Mouse (Mus musculus) hindbrain, embryonic 11.5 days (tissue): Measurements from ENCODE around the gene Tesk1. TPM values are rescaled to one million over a fixed set of nuclear protein-coding genes. Genes with fewer than 3 reads are reported as not detected.
"Not testable (repeated sequence)": the region's sequence is repeated elsewhere in the genome, so short reads cannot be mapped to it uniquely, and the experiment has no call there.

Experiments used
- ATAC-seq: fragments of 200-750 bp; cut with Nextera tagmentation; 2 replicates; pipeline ENCODE4 v1.8.0; 2017; ENCODE audit warnings: mild to moderate bottlenecking, moderate TSS enrichment, moderate library complexity; ENCODE audit not compliant: low FRiP score
- DNase-seq: peaks from one replicate; pipeline ENCODE4 v3.0.0-alpha.2; 2015; ENCODE audit warnings: low spot score
- H3K27ac ChIP-seq: fragments of 300-500 bp; sonication (generic); 2 replicates; pipeline ENCODE4 v1.5.1; 2014; ENCODE audit warnings: mild to moderate bottlenecking, low read depth, low read length
- H3K27me3 ChIP-seq: fragments of 300-500 bp; sonication (generic); 2 replicates; pipeline ENCODE4 v1.6.1; 2014; ENCODE audit warnings: mild to moderate bottlenecking, low read length, moderate library complexity, mixed read lengths; ENCODE audit not compliant: control insufficient read depth, insufficient read depth
- H3K36me3 ChIP-seq: fragments of 300-500 bp; sonication (generic); 2 replicates; pipeline ENCODE4 v1.6.1; 2014; ENCODE audit warnings: mild to moderate bottlenecking, low read length, moderate library complexity, mixed read lengths; ENCODE audit not compliant: control insufficient read depth, insufficient read depth
- H3K4me1 ChIP-seq: fragments of 300-500 bp; sonication (generic); replicated peaks from 2 replicates; pipeline ENCODE4 v1.6.1; 2014; ENCODE audit warnings: low read length, mixed read lengths; ENCODE audit not compliant: control insufficient read depth, insufficient read depth
- H3K4me2 ChIP-seq: fragments of 300-500 bp; sonication (generic); replicated peaks from 2 replicates; pipeline ENCODE4 v1.6.1; 2014; ENCODE audit warnings: mild to moderate bottlenecking, low read depth, low read length
- H3K4me3 ChIP-seq: fragments of 300-500 bp; sonication (generic); 2 replicates; pipeline ENCODE4 v1.5.1; 2014; ENCODE audit warnings: low read depth, low read length
- H3K9ac ChIP-seq: fragments of 300-500 bp; sonication (generic); 2 replicates; pipeline ENCODE4 v1.6.1; 2014; ENCODE audit warnings: low read depth, low read length
- H3K9me3 ChIP-seq: fragments of 300-500 bp; sonication (generic); 2 replicates; pipeline ENCODE4 v1.6.1; 2016; ENCODE audit warnings: low read length; ENCODE audit not compliant: control insufficient read depth
- WGBS: fragments of 180-500 bp; shearing (Covaris S2); extraction: QIAGEN DNeasy Blood & Tissue Kit; methylation state at CpG from one replicate; pipeline ENCODE4 v1.1.7; 2014; 5-methylcytosine and 5-hydroxymethylcytosine counted together
- polyA plus RNA-seq: library from polyadenylated mRNA; unstranded; fragments of >200 nt; fragmentation: Nextera tagmentation; extraction: Ambion mirVana; gene quantifications from 2 replicates; pipeline ENCODE4 v1.2.1, GENCODE M21; 2014

The Tesk1 gene
- polyA plus RNA-seq, 1 experiment from 2014 or later: 10.1 TPM

DNA sequence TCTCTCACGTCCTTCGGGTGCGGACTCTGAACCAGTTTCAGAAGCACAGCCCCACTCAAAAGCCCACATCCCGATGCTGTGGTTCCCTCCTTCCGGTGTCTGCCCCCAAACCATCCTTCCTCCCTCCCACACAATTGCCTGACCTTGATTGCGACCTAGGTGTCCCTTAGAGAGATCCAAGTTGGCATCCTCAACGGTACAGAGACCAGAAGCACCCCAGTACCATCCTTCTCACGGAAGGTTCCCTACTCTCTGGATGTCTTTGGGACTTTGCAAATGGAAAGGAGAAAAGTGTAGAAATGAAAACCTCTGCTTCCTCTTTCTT is 36.8 kb downstream of the Tesk1 start:
- H3K9ac ChIP-seq: 0 out of 2 replicates have a peak overlapping the region, but pooled peaks have one; percentile 25
- peaks cover 3% of the 10 kb centered on the region; the same call in 1 of the 2 replicates for H3K4me1 ChIP-seq
- 50% methylated on average over 8 of the region's 8 CpGs for WGBS
- no peaks in the 10 kb centered on the region for H3K27me3 ChIP-seq
- no peak overlapping the region for H3K27ac ChIP-seq
- peak overlapping the region; percentile 22; the same call in 1 of the 2 replicates for H3K4me3 ChIP-seq
- H3K36me3 ChIP-seq: no peaks in the 10 kb centered on the region
- DNase-seq: no peak
- H3K9me3 ChIP-seq: no peaks in the 10 kb centered on the region
- ATAC-seq: 0 out of 2 replicates have a peak, but pooled peaks have one; percentile 33
- H3K4me2 ChIP-seq: peak overlapping the region; percentile 29

DNA sequence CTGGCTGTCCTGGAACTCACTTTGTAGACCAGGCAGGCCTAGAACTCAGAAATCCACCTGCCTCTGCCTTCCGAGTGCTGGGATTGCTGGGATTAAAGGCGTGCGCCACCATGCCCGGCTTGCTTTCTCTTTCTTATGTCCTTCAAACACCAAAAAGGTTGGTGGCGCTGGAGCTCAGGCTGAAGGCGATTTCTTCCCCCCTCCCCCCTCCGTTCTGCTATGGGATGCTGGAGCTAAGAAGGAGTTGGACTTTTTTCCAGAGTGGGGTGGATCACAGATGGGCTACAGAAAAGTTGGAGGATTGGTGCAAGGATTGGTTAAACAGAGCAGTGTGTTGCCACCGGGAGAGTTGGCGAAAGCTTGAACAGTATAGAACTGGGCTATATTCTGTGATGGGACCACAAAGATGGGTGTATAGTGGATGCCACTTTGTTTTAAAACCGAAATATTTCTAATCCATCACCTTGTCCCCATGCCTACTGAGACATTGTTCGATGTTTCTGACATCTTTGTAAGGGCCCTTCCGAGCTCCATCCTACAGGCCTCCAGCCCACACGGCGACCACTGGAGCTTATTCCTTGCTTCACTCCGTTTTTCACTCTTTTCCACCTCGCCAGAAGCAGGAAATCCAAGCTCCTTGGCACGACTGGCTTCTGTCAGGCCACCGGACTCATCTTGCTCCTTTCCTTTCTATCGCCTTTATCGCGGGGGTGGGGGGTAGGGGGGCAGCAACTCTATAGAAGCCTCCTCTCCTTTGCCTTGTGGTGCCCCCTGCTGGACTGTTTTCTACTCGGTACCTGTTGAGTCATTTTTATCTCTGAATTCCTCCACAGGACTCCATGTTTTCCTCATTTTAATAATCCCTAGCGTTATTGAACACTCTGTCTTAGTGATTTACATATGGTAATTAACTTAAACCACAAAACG is 37.4 kb downstream of the Tesk1 start:
- DNase-seq: peak; percentile 81
- no peak overlapping the region for H3K4me2 ChIP-seq
- no peaks in the 10 kb centered on the region for H3K27me3 ChIP-seq
- no peaks in the 10 kb centered on the region for H3K36me3 ChIP-seq
- no peak overlapping the region for H3K27ac ChIP-seq
- H3K4me3 ChIP-seq: no peak overlapping the region
- H3K9me3 ChIP-seq: no peaks in the 10 kb centered on the region
- 47% methylated on average over 24 of the region's 24 CpGs for WGBS
- peaks cover 3% of the 10 kb centered on the region; the same call in 1 of the 2 replicates for H3K4me1 ChIP-seq
- no peak overlapping the region for H3K9ac ChIP-seq
- ATAC-seq: no peak

DNA sequence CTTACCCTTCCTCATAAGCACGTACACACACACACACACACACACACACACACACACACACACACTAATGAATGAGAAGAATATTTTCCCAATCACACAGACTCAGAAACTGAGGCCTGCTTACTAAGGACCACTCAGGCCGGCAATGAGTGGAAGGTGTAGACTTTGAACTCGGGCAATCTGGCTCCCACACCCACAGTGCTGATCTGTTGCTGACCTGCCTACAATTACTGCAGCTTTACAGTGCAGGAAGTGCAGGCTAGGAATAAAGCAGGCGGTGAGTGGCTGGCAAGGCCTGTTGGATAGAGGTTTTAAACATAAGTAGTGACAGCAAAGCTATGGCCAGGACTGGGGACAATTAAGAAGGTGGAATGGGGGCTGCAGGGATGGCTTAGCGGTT is 39.2 kb downstream of the Tesk1 start:
- Histone ChIP-seq H3K36me3 (no peaks in the 10 kb centered on the region), H3K27me3 (no peaks in the 10 kb centered on the region), H3K9me3 (no peaks in the 10 kb centered on the region), H3K4me2 (no peak overlapping the region), H3K4me1 (peaks cover 3% of the 10 kb centered on the region; the same call in 1 of the 2 replicates), H3K4me3 (no peak overlapping the region), H3K27ac (no peak overlapping the region), H3K9ac (no peak overlapping the region)
- 79% methylated on average over 5 of the region's 5 CpGs for WGBS
- ATAC-seq (no peak), DNase-seq (no peak)

DNA sequence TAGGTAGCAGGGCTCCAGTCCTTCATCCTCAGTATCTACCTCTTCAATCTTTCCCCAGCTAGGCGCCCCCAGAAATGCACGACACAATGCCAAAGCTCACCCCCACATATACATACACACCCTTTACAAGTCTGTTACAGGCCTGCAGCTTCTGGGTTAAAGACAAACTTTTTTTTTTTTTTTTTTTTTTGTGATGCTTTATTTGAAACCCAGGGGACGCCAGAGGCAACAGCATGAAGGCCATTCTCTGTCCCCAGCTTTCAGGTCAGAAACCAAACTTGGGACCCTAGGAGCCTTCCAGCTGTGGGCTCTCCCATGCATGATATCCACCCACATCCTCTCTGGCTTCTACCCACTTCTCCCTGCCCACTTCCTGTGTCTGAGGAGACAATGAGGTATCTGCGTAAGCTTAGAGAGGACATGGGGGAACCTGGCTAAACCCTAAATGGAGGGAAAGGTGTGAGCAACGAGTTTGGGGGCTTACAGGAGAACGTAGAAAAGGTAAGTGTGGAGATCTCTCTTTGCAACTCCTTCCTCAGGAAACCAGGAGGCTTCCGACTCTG is 40.2 kb downstream of the Tesk1 start:
- Histone ChIP-seq H3K27ac (no peak overlapping the region), H3K4me1 (peaks cover 3% of the 10 kb centered on the region; the same call in 1 of the 2 replicates), H3K36me3 (no peaks in the 10 kb centered on the region), H3K9me3 (no peaks in the 10 kb centered on the region), H3K9ac (no peak overlapping the region), H3K4me2 (no peak overlapping the region), H3K27me3 (no peaks in the 10 kb centered on the region), H3K4me3 (no peak overlapping the region)
- no peak for ATAC-seq
- 77% methylated on average over 7 of the region's 7 CpGs for whole genome bisulfite sequencing
- no peak for DNase-seq

DNA sequence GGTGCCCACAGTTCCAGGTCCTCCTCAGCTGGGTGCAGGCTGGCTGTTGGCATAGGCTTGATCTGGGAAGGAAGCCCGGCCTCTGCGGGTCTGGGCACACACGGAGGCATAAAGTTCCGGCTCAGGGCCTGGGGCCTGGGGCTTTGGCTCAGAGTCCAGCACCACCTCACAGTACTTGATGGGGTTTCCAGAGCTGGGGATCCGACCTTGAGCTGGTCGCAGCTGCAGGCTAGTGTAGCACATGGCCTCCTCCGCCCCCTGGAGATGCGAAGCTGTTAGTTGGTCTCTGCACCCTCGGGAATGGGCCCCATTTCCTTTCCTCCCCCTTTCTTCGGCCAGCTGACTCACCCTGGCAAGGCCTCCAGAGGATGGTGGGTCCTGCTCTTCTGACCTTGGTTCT is 40.9 kb downstream of the Tesk1 start:
- WGBS: 70% methylated on average over 10 of the region's 10 CpGs
- peaks cover 3% of the 10 kb centered on the region; the same call in 1 of the 2 replicates for H3K4me1 ChIP-seq
- no peaks in the 10 kb centered on the region for H3K9me3 ChIP-seq
- H3K27me3 ChIP-seq: no peaks in the 10 kb centered on the region
- ATAC-seq (no peak), DNase-seq (no peak)
- no peak overlapping the region for H3K9ac ChIP-seq
- H3K4me2 ChIP-seq: no peak overlapping the region
- no peaks in the 10 kb centered on the region for H3K36me3 ChIP-seq
- no peak overlapping the region for H3K4me3 ChIP-seq
- no peak overlapping the region for H3K27ac ChIP-seq

DNA sequence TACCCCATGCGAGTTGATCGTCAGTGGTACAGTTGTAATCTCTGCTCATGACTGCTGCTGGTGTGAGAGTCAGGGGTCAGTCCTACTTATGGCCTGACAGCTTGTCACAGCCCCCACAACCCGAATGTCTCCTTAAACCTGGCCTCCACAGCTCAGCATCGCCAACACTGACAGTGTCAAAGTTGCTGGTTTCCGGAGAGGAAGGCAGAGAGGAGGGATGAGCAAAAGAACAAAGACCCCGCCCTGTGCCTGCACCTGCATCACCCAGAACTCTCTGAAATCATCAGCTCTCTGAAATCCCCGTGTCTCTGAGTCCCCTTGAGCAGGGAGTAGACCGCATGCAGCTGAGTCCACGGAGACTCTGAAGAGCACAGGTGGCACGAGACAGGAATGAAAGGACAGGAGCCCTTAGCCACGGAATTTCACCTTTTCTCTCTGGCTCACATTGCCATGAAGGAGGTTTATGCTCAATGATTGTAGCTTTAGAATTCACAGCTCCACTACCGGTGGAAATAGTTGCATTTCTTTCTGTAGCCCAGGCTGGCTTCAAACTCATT is 41.9 kb downstream of the Tesk1 start, which contains the start of gene Sit1:
Gene Sit1, minus strand, starts transcription at position 200 of the 557 bp plus-strand sequence.
- WGBS: 60% methylated on average over 12 of the region's 12 CpGs

DNA sequence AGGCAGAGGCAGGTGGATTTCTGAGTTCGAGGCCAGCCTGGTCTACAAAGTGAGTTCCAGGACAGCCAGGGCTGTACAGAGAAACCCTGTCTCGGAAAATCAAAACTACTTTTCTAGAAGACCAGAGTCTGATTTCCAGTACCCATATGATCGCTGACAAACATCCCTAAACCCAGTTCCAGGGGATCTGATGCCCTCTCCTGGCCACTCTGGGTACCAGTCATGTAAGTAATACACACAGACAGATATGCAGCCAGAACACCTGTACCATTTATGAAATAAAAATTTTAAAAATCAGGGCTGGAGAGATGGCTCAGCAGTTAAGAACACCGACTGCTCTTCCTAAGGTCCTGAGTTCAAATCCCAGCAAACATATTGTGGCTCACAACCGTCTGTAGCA is 43.9 kb downstream of the Tesk1 start:
- H3K27ac ChIP-seq, ATAC-seq, H3K4me1 ChIP-seq, H3K27me3 ChIP-seq, H3K9me3 ChIP-seq, H3K9ac ChIP-seq, DNase-seq, H3K36me3 ChIP-seq, H3K4me2 ChIP-seq, H3K4me3 ChIP-seq: not testable (repeated sequence)
- 76% methylated on average over 5 of the region's 5 CpGs for WGBS

More for the DNA sequence above, 41.9 kb downstream of the Tesk1 start, which contains the start of gene Sit1:
- Histone ChIP-seq H3K27me3 (no peaks in the 10 kb centered on the region), H3K27ac (no peak within 1 kb of the TSS), H3K9me3 (no peaks in the 10 kb centered on the region), H3K36me3 (no peaks in the 10 kb centered on the region), H3K4me2 (no peak within 1 kb of the TSS), H3K4me3 (no peak within 1 kb of the TSS), H3K9ac (no peak within 1 kb of the TSS), H3K4me1 (no peaks in the 10 kb centered on the region)
- no peak for DNase-seq
- ATAC-seq: no peak

DNA sequence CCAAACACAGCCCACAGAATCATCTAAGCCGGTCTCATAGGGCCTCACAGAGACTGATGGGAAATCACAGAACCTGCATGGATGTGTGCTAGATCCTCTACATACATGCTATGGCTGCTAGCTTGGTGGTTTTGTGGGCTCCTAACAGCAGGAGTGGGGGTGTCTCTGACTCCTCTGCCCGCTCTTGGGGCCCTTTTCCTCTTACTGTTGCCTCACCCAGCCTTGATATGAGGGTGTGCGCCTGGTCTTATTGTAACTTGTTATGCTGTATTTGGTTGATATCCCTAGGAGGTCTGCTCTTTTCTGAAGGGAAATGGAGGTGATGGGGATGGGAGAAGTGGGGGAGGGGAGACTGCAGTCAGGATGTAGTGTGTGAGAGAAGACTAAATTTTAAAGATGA is 47.9 kb downstream of the Tesk1 start:
- H3K36me3 ChIP-seq: no peaks in the 10 kb centered on the region
- H3K4me2 ChIP-seq: no peak overlapping the region
- DNase-seq (no peak), ATAC-seq (no peak)
- H3K27ac ChIP-seq: no peak overlapping the region
- H3K9me3 ChIP-seq: no peaks in the 10 kb centered on the region
- no peak overlapping the region for H3K9ac ChIP-seq
- 93% methylated on average over 3 of the region's 3 CpGs for WGBS
- no peaks in the 10 kb centered on the region for H3K4me1 ChIP-seq
- no peak overlapping the region for H3K4me3 ChIP-seq
- no peaks in the 10 kb centered on the region for H3K27me3 ChIP-seq
